Mouse (Mus musculus) lung, embryonic 16.5 days (tissue): ENCODE results near the gene Dcp1b. TPM values are rescaled to one million over a fixed set of nuclear protein-coding genes. Genes with fewer than 3 reads are reported as not detected.

ENCODE experiments used
- ATAC-seq: fragments of 200-750 bp; cut with Nextera tagmentation; 2 replicates; pipeline ENCODE4 v1.8.0; 2017; ENCODE audit warnings: low read depth, mild to moderate bottlenecking, moderate library complexity
- H3K27ac ChIP-seq: fragments of 300-500 bp; sonication (generic); 2 replicates; pipeline ENCODE4 v1.5.1; 2014; ENCODE audit warnings: mild to moderate bottlenecking, control low read depth, low read length
- H3K27me3 ChIP-seq: fragments of 300-500 bp; sonication (generic); 2 replicates; pipeline ENCODE4 v1.6.1; 2014; ENCODE audit warnings: low read depth, low read length, mixed read lengths; ENCODE audit not compliant: control insufficient read depth, insufficient read depth
- H3K36me3 ChIP-seq: fragments of 300-500 bp; sonication (generic); 2 replicates; pipeline ENCODE4 v1.6.1; 2014; ENCODE audit warnings: low read length; ENCODE audit not compliant: control insufficient read depth, insufficient read depth
- H3K4me1 ChIP-seq: fragments of 300-500 bp; sonication (generic); replicated peaks from 2 replicates; pipeline ENCODE4 v1.6.1; 2014; ENCODE audit warnings: low read length, mixed read lengths; ENCODE audit not compliant: control insufficient read depth, insufficient read depth
- H3K4me2 ChIP-seq: fragments of 300-500 bp; sonication (generic); 2 replicates; pipeline ENCODE4 v1.6.1; 2014; ENCODE audit warnings: low read depth, low read length, control low read depth
- H3K4me3 ChIP-seq: fragments of 300-500 bp; sonication (generic); 2 replicates; pipeline ENCODE4 v1.5.1; 2014; ENCODE audit warnings: mild to moderate bottlenecking, low read length, control low read depth
- H3K9ac ChIP-seq: fragments of 300-500 bp; sonication (generic); 2 replicates; pipeline ENCODE4 v1.6.1; 2014; ENCODE audit warnings: low read length, control low read depth
- H3K9me3 ChIP-seq: fragments of 300-500 bp; sonication (generic); 2 replicates; pipeline ENCODE4 v1.6.1; 2016; ENCODE audit warnings: low read length; ENCODE audit not compliant: control insufficient read depth
- WGBS: fragments of 180-500 bp; shearing (Covaris S2); extraction: QIAGEN DNeasy Blood & Tissue Kit; methylation state at CpG from one replicate; pipeline ENCODE4 v1.1.7; 2014; 5-methylcytosine and 5-hydroxymethylcytosine counted together
- polyA plus RNA-seq: library from polyadenylated mRNA; unstranded; fragments of >200 nt; fragmentation: Nextera tagmentation; extraction: Ambion mirVana; gene quantifications from 2 replicates; pipeline ENCODE4 v1.2.1, GENCODE M21; 2015

Dcp1b gene
- polyA plus RNA-seq, 1 experiment from 2014 or later: 8.3 TPM

- peaks cover 6% of the 10 kb centered on the region; the same call in 1 of the 2 replicates for H3K4me1 ChIP-seq
- WGBS: 12% methylated on average over 1 of the region's 1 CpGs
- no peak for ATAC-seq
- H3K4me2 ChIP-seq: no peak within 1 kb of the TSS
- no peak within 1 kb of the TSS for H3K4me3 ChIP-seq
- H3K27ac ChIP-seq: no peak within 1 kb of the TSS
- H3K27me3 ChIP-seq: no peaks in the 10 kb centered on the region
- no peaks in the 10 kb centered on the region for H3K36me3 ChIP-seq
- H3K9ac ChIP-seq: no peak within 1 kb of the TSS
- no peaks in the 10 kb centered on the region for H3K9me3 ChIP-seq
Measured at GRCm38 (mm10) chr6:119236241-119236640, 61.2 kb downstream of the Dcp1b start, which contains the start of gene Cacna2d4. Cacna2d4 (plus strand) TSS chr6:119236526.

- WGBS: 34% methylated on average over 8 of the region's 8 CpGs
- peak; percentile 80 for ATAC-seq
- no peaks in the 10 kb centered on the region for H3K36me3 ChIP-seq
Measured at GRCm38 (mm10) chr6:119237427-119237989, 62.5 kb downstream of the Dcp1b start.

GRCm38 (mm10) chr6:119239341-119240005 lies 64.4 kb downstream of the Dcp1b start:
- no peaks in the 10 kb centered on the region for H3K36me3 ChIP-seq
- no peak overlapping the region for H3K4me3 ChIP-seq
- H3K9ac ChIP-seq: no peak overlapping the region
- WGBS: 78% methylated on average over 5 of the region's 5 CpGs
- peaks cover 6% of the 10 kb centered on the region; the same call in 1 of the 2 replicates for H3K4me1 ChIP-seq
- no peak overlapping the region for H3K4me2 ChIP-seq
- no peaks in the 10 kb centered on the region for H3K27me3 ChIP-seq
- ATAC-seq: no peak
- H3K9me3 ChIP-seq: no peaks in the 10 kb centered on the region
- H3K27ac ChIP-seq: no peak overlapping the region

More at GRCm38 (mm10) chr6:119237427-119237989, 62.5 kb downstream of the Dcp1b start:
- no peaks in the 10 kb centered on the region for H3K27me3 ChIP-seq
- H3K27ac ChIP-seq: no peak overlapping the region
- no peak overlapping the region for H3K4me2 ChIP-seq
- H3K4me1 ChIP-seq: peaks cover 6% of the 10 kb centered on the region; the same call in 1 of the 2 replicates
- H3K4me3 ChIP-seq: no peak overlapping the region
- H3K9me3 ChIP-seq: no peaks in the 10 kb centered on the region
- H3K9ac ChIP-seq: no peak overlapping the region

GRCm38 (mm10) chr6:119240256-119240655 lies 65.2 kb downstream of the Dcp1b start:
- Histone ChIP-seq H3K27ac (no peak overlapping the region), H3K36me3 (no peaks in the 10 kb centered on the region), H3K27me3 (no peaks in the 10 kb centered on the region), H3K9ac (no peak overlapping the region), H3K9me3 (no peaks in the 10 kb centered on the region), H3K4me3 (no peak overlapping the region), H3K4me2 (no peak overlapping the region), H3K4me1 (peaks cover 6% of the 10 kb centered on the region; the same call in 1 of the 2 replicates)
- 56% methylated on average over 7 of the region's 7 CpGs for WGBS
- no peak for ATAC-seq

GRCm38 (mm10) chr6:119240871-119241705 lies 66.0 kb downstream of the Dcp1b start:
- Histone ChIP-seq H3K9me3 (peaks cover 2% of the 10 kb centered on the region; the same call in 1 of the 2 replicates), H3K9ac (no peak overlapping the region), H3K4me3 (no peak overlapping the region), H3K4me2 (no peak overlapping the region), H3K27ac (no peak overlapping the region), H3K4me1 (peaks cover 6% of the 10 kb centered on the region; the same call in 1 of the 2 replicates), H3K36me3 (no peaks in the 10 kb centered on the region), H3K27me3 (no peaks in the 10 kb centered on the region)
- 42% methylated on average over 21 of the region's 21 CpGs for WGBS
- ATAC-seq: no peak

- Histone ChIP-seq H3K4me3 (no peak overlapping the region), H3K9me3 (peaks cover 7% of the 10 kb centered on the region; the same call in 1 of the 2 replicates), H3K4me1 (no peaks in the 10 kb centered on the region), H3K36me3 (no peaks in the 10 kb centered on the region), H3K27me3 (no peaks in the 10 kb centered on the region), H3K27ac (no peak overlapping the region), H3K4me2 (no peak overlapping the region), H3K9ac (no peak overlapping the region)
- WGBS: 41% methylated on average over 2 of the region's 2 CpGs
- ATAC-seq: no peak
Measured at GRCm38 (mm10) chr6:119246082-119246481, 71.0 kb downstream of the Dcp1b start.

- H3K27ac ChIP-seq: no peak overlapping the region
- H3K4me3 ChIP-seq: no peak overlapping the region
- ATAC-seq: no peak
- H3K9me3 ChIP-seq: peaks cover 7% of the 10 kb centered on the region; the same call in 1 of the 2 replicates
- H3K36me3 ChIP-seq: no peaks in the 10 kb centered on the region
- H3K27me3 ChIP-seq: no peaks in the 10 kb centered on the region
- WGBS: 64% methylated on average over 3 of the region's 3 CpGs
- H3K4me1 ChIP-seq: no peaks in the 10 kb centered on the region
- H3K9ac ChIP-seq: no peak overlapping the region
- H3K4me2 ChIP-seq: no peak overlapping the region
Measured at GRCm38 (mm10) chr6:119248578-119248977, 73.5 kb downstream of the Dcp1b start.

- WGBS: 84% methylated on average over 10 of the region's 10 CpGs
Measured at GRCm38 (mm10) chr6:119249726-119250125, 74.7 kb downstream of the Dcp1b start.

GRCm38 (mm10) chr6:119251704-119252103 lies 76.7 kb downstream of the Dcp1b start:
- no peak overlapping the region for H3K4me2 ChIP-seq
- 0 out of 2 replicates have a peak, but pooled peaks cover under 1% of the 10 kb centered on the region for H3K9me3 ChIP-seq
- no peaks in the 10 kb centered on the region for H3K27me3 ChIP-seq
- 63% methylated on average over 4 of the region's 4 CpGs for WGBS
- H3K27ac ChIP-seq: no peak overlapping the region
- H3K9ac ChIP-seq: no peak overlapping the region
- no peak for ATAC-seq
- no peaks in the 10 kb centered on the region for H3K36me3 ChIP-seq
- no peak overlapping the region for H3K4me3 ChIP-seq
- no peaks in the 10 kb centered on the region for H3K4me1 ChIP-seq

More at GRCm38 (mm10) chr6:119249726-119250125, 74.7 kb downstream of the Dcp1b start:
- no peak for ATAC-seq
- Histone ChIP-seq H3K4me3 (no peak overlapping the region), H3K27ac (no peak overlapping the region), H3K27me3 (no peaks in the 10 kb centered on the region), H3K4me2 (no peak overlapping the region), H3K9ac (no peak overlapping the region), H3K9me3 (peaks cover 7% of the 10 kb centered on the region; the same call in 1 of the 2 replicates), H3K4me1 (no peaks in the 10 kb centered on the region), H3K36me3 (no peaks in the 10 kb centered on the region)
